Mouse (Mus musculus) midbrain, embryonic 10.5 days (tissue): ENCODE measurements at regions not wholly inside any gene's neighbourhood (a gene's known extent, or its start where the extent isn't known, plus 50 kb on each side); places are given as distances from the start of the nearest gene placed in this dataset.

Source experiments
- DNase-seq: peaks from one replicate; pipeline ENCODE4 v3.0.0-alpha.2; 2017; ENCODE audit warnings: low spot score
- H3K27ac ChIP-seq: fragments of 300-500 bp; sonication (generic); replicated peaks from 2 replicates; pipeline ENCODE4 v1.5.1; 2016; ENCODE audit warnings: mild to moderate bottlenecking
- H3K27me3 ChIP-seq: fragments of 300-500 bp; sonication (generic); 2 replicates; pipeline ENCODE4 v1.6.1; 2016; ENCODE audit warnings: low read depth, mild to moderate bottlenecking; ENCODE audit not compliant: poor library complexity, severe bottlenecking
- H3K36me3 ChIP-seq: fragments of 300-500 bp; sonication (generic); 2 replicates; pipeline ENCODE4 v1.6.1; 2016; ENCODE audit warnings: mild to moderate bottlenecking, moderate library complexity
- H3K4me1 ChIP-seq: fragments of 300-500 bp; sonication (generic); 2 replicates; pipeline ENCODE4 v1.6.1; 2016
- H3K4me3 ChIP-seq: fragments of 300-500 bp; sonication (generic); 2 replicates; pipeline ENCODE4 v1.5.1; 2016; ENCODE audit warnings: mild to moderate bottlenecking, moderate library complexity
- H3K9me3 ChIP-seq: fragments of 300-500 bp; sonication (generic); replicated peaks from 2 replicates; pipeline ENCODE4 v1.6.1; 2016; ENCODE audit warnings: mild to moderate bottlenecking
- WGBS: fragments of 180-500 bp; shearing (Covaris S2); methylation state at CpG from one replicate; pipeline ENCODE4 v1.1.7; 2016; 5-methylcytosine and 5-hydroxymethylcytosine counted together

GRCm38 (mm10) chr17:45966736-45967135 lies 65.4 kb downstream of the Vegfa start:
- Histone ChIP-seq H3K27ac (peak overlapping the region; percentile 30; the same call in 1 of the 2 replicates), H3K9me3 (no peaks in the 10 kb centered on the region), H3K27me3 (no peaks in the 10 kb centered on the region), H3K4me3 (no peak overlapping the region), H3K4me1 (peaks cover 17% of the 10 kb centered on the region), H3K36me3 (no peaks in the 10 kb centered on the region)
- WGBS, result 13% methylated on average over 4 of the region's 4 CpGs
- no peak for DNase-seq

DNA sequence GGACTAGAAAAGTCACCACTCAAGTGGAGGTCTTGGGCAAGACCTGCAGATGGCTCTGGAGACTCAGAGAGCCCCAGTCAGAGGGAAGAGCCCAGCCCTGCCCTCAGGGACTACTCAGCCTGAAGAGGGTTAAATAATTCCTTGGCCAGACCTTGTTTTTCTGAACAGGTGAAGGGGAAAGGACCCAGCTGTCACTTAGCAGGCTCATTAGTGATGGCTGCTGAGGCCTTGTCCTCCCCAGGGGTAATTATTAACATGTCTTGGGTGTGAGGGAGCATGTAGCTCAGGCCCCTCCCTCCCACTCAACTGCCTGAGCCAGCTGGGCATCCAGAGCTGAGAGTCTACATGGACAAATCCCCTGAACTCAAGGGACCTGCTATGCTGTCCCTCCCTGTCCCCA lies 68.1 kb downstream of the Vegfa start:
- peaks cover 9% of the 10 kb centered on the region for H3K4me1 ChIP-seq
- H3K36me3 ChIP-seq, result no peaks in the 10 kb centered on the region
- no peak for DNase-seq
- H3K9me3 ChIP-seq, result no peaks in the 10 kb centered on the region
- H3K4me3 ChIP-seq, result no peak overlapping the region
- H3K27me3 ChIP-seq, result no peaks in the 10 kb centered on the region
- no peak overlapping the region for H3K27ac ChIP-seq

- Histone ChIP-seq H3K4me3 (no peak overlapping the region), H3K27me3 (no peaks in the 10 kb centered on the region), H3K4me1 (peaks cover 9% of the 10 kb centered on the region), H3K27ac (no peak overlapping the region), H3K36me3 (no peaks in the 10 kb centered on the region), H3K9me3 (no peaks in the 10 kb centered on the region)
- WGBS, result 64% methylated on average over 3 of the region's 3 CpGs
- no peak for DNase-seq
These were observed 68.8 kb downstream of the Vegfa start for GRCm38 (mm10) chr17:45963332-45963731.

- Histone ChIP-seq H3K4me3 (no peak overlapping the region), H3K36me3 (no peaks in the 10 kb centered on the region), H3K4me1 (peaks cover 4% of the 10 kb centered on the region), H3K27ac (no peak overlapping the region), H3K27me3 (no peaks in the 10 kb centered on the region), H3K9me3 (no peaks in the 10 kb centered on the region)
- 84% methylated on average over 16 of the region's 16 CpGs for WGBS
- DNase-seq, result no peak
These were observed 70.4 kb downstream of the Vegfa start for GRCm38 (mm10) chr17:45961626-45962319.

DNA sequence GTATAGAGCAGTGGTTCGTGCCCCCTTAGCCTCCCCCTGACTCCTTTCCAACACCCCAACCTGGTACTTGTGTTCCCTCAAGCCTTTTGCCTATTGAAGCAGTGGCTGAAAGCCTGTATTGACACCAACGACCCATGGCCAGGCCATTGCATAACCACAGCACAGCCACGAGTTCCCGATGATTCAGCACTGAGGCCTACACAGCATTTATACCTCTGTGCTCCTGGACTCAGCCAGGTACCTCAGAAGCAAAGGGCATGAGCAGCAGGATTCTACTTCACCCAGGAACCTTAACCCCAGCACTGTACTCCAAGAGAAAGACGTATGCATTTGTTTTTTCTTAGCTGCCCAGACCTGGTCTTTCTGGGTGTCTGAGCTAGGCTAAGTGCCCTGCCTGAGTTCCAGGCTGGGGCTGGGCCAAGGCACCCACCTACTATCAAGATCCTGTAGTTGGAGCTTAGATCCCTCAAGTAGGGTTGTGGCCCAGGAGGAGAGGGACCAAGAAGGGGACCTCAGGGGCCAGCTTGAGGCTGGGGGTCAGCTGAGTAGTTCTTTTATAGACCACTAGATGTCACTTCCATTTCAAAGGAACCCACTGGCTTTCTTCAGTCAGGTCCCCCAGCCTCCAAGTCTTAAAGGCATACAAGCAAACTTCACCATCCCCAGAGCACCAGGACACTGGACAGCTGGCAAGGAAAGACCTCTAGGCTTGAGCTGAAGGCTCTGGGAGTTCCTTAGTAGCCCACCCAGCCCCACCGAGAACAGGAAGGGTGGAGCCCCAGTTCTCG lies 73.9 kb downstream of the Vegfa start:
- no peak overlapping the region for H3K4me3 ChIP-seq
- H3K9me3 ChIP-seq, result no peaks in the 10 kb centered on the region
- peaks cover 6% of the 10 kb centered on the region; the same call in 1 of the 2 replicates for H3K4me1 ChIP-seq
- H3K27me3 ChIP-seq, result no peaks in the 10 kb centered on the region
- H3K36me3 ChIP-seq, result no peaks in the 10 kb centered on the region
- H3K27ac ChIP-seq, result no peak overlapping the region
- WGBS, result 92% methylated on average over 7 of the region's 7 CpGs
- DNase-seq, result no peak

DNA sequence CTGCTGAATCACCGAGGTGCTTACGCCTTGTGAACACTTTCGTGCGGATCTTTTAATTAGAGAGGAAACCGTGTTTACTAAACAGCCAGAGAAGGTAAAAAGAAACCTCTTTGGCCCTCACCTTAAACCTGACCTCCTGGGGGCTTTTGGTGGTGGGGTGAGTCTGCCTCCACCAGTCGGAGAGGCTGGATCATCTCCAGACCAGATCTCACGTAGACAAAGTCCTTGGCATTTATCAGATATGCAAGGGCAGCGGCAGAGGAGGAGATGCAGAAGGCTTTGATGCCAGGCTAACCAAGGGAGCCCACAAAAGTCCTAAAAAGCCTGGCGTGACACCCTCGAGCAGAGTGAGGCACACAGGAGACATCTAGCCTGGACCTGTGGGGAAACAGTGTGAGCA lies 76.7 kb downstream of the Vegfa start:
- H3K27me3 ChIP-seq, result no peaks in the 10 kb centered on the region
- no peak overlapping the region for H3K27ac ChIP-seq
- no peak for DNase-seq
- peaks cover 13% of the 10 kb centered on the region for H3K4me1 ChIP-seq
- 62% methylated on average over 10 of the region's 10 CpGs for WGBS
- H3K4me3 ChIP-seq, result no peak overlapping the region
- no peaks in the 10 kb centered on the region for H3K36me3 ChIP-seq
- H3K9me3 ChIP-seq, result no peaks in the 10 kb centered on the region

DNA sequence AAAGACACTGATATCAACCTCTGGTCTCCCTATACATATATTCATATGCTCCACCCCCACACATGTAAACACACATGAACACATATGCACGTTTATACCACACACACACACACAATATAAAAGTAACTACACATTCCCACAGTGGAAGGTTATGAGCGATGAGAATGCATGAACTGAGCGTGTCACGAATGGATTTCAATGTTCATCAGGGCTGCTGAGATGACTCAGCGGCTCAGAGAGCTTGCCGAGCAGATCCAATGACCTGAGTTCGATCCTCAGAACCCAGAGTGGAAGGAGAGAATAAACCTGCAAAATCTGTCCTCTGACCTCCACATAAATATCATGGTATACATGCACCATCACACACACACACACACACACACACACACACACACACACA lies 77.3 kb downstream of the Vegfa start:
- DNase-seq, result no peak
- no peaks in the 10 kb centered on the region for H3K9me3 ChIP-seq
- no peak overlapping the region for H3K4me3 ChIP-seq
- peaks cover 14% of the 10 kb centered on the region for H3K4me1 ChIP-seq
- H3K27ac ChIP-seq, result no peak overlapping the region
- no peaks in the 10 kb centered on the region for H3K36me3 ChIP-seq
- no peaks in the 10 kb centered on the region for H3K27me3 ChIP-seq
- 87% methylated on average over 7 of the region's 7 CpGs for WGBS

GRCm38 (mm10) chr17:45953523-45953922 lies 78.6 kb downstream of the Vegfa start:
- DNase-seq, result no peak
- 92% methylated on average over 8 of the region's 8 CpGs for whole genome bisulfite sequencing
- Histone ChIP-seq H3K27me3 (no peaks in the 10 kb centered on the region), H3K4me1 (peaks cover 16% of the 10 kb centered on the region), H3K4me3 (no peak overlapping the region), H3K36me3 (no peaks in the 10 kb centered on the region), H3K27ac (no peak overlapping the region), H3K9me3 (no peaks in the 10 kb centered on the region)

- Histone ChIP-seq H3K27me3 (no peaks in the 10 kb centered on the region), H3K36me3 (no peaks in the 10 kb centered on the region), H3K4me3 (no peak overlapping the region), H3K27ac (0 out of 2 replicates have a peak overlapping the region, but pooled peaks have one; percentile 28), H3K4me1 (peaks cover 17% of the 10 kb centered on the region), H3K9me3 (no peaks in the 10 kb centered on the region)
- WGBS, result 54% methylated on average over 9 of the region's 9 CpGs
- DNase-seq, result no peak
These were observed 81.5 kb downstream of the Vegfa start for GRCm38 (mm10) chr17:45950533-45951164.

DNA sequence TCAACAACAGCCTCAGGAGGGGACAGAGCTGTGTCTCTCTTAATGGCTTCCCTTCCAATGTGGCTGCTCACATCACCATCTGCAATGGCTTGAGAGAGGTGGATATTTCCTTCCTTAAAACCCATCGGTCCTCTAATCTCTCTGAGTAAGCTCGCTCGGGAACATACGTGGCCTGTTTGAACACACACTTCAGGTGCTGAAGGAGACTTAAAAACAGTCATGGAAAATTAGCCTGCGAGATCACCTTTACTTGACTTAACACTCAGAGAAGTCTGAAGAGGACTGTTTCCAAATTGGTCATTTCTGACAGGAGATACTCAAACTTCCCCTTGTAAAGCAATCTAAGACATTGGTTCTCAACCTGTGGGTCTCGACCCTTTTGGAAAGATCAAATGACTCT lies 83.0 kb downstream of the Vegfa start:
- no peak overlapping the region for H3K27ac ChIP-seq
- no peaks in the 10 kb centered on the region for H3K27me3 ChIP-seq
- H3K9me3 ChIP-seq, result no peaks in the 10 kb centered on the region
- no peak overlapping the region for H3K4me3 ChIP-seq
- WGBS, result 92% methylated on average over 6 of the region's 6 CpGs
- H3K36me3 ChIP-seq, result no peaks in the 10 kb centered on the region
- peaks cover 13% of the 10 kb centered on the region for H3K4me1 ChIP-seq
- DNase-seq, result no peak

GRCm38 (mm10) chr17:45948314-45948935 lies 83.7 kb downstream of the Vegfa start:
- DNase-seq, result no peak
- H3K27me3 ChIP-seq, result no peaks in the 10 kb centered on the region
- H3K27ac ChIP-seq, result 0 out of 2 replicates have a peak overlapping the region, but pooled peaks have one; percentile 42
- no peaks in the 10 kb centered on the region for H3K36me3 ChIP-seq
- 74% methylated on average over 5 of the region's 5 CpGs for WGBS
- peaks cover 13% of the 10 kb centered on the region for H3K4me1 ChIP-seq
- H3K9me3 ChIP-seq, result no peaks in the 10 kb centered on the region
- no peak overlapping the region for H3K4me3 ChIP-seq

- H3K27me3 ChIP-seq, result peaks cover 2% of the 10 kb centered on the region; the same call in 1 of the 2 replicates
- no peaks in the 10 kb centered on the region for H3K9me3 ChIP-seq
- H3K27ac ChIP-seq, result no peak overlapping the region
- no peak for DNase-seq
- 90% methylated on average over 3 of the region's 3 CpGs for WGBS
- no peaks in the 10 kb centered on the region for H3K36me3 ChIP-seq
- no peak overlapping the region for H3K4me3 ChIP-seq
- peaks cover 11% of the 10 kb centered on the region for H3K4me1 ChIP-seq
These were observed 87.2 kb downstream of the Vegfa start for GRCm38 (mm10) chr17:45945005-45945404.
